Mouse (Mus musculus) small intestine, adult 2 months (tissue): Measurements from ENCODE around the gene Il34. TPM values are rescaled to one million over a fixed set of nuclear protein-coding genes. Genes with fewer than 3 reads are reported as not detected.

Experiments used
- H3K27ac ChIP-seq: fragments of 200-500 bp; 2 replicates; pipeline ENCODE4 v1.5.1; 2012; ENCODE audit warnings: low read depth, low read length, control low read depth, inconsistent platforms; ENCODE audit not compliant: insufficient read depth
- H3K27me3 ChIP-seq: fragments of 200-500 bp; 2 replicates; pipeline ENCODE4 v1.6.1; 2012; ENCODE audit warnings: mild to moderate bottlenecking, moderate library complexity, low read length, inconsistent platforms; ENCODE audit not compliant: control insufficient read depth, insufficient read depth
- H3K36me3 ChIP-seq: fragments of 200-500 bp; 2 replicates; pipeline ENCODE4 v1.6.1; 2012; ENCODE audit warnings: mild to moderate bottlenecking, low read length, control low read depth, inconsistent platforms; ENCODE audit not compliant: control insufficient read depth, insufficient read depth
- H3K4me1 ChIP-seq: fragments of 200-500 bp; 2 replicates; pipeline ENCODE4 v1.6.1; 2012; ENCODE audit warnings: low read length, inconsistent platforms, mixed read lengths; ENCODE audit not compliant: control insufficient read depth, insufficient read depth, insufficient read length
- H3K4me3 ChIP-seq: fragments of 200-500 bp; 2 replicates; pipeline ENCODE4 v1.5.1; 2012; ENCODE audit warnings: low read depth, mild to moderate bottlenecking, control low read depth, inconsistent platforms, low read length, moderate library complexity
- CTCF ChIP-seq: fragments of 200-500 bp; IDR thresholded peaks from 2 replicates; pipeline ENCODE4 v1.5.1; 2012; ENCODE audit warnings: low read depth, mild to moderate bottlenecking, control low read depth, inconsistent platforms, low read length, moderate library complexity, mixed read lengths; ENCODE audit not compliant: insufficient replicate concordance, insufficient read length; ENCODE audit errors: extremely low read depth
- POLR2A ChIP-seq: fragments of 200-500 bp; IDR thresholded peaks from 2 replicates; pipeline ENCODE4 v1.6.1; 2012; ENCODE audit warnings: low read depth, mild to moderate bottlenecking, control low read depth, inconsistent platforms, low read length, moderate library complexity
- WGBS: fragments of 180-500 bp; shearing (Covaris S2); methylation state at CpG from one replicate; pipeline ENCODE4 v1.1.7; 2018; 5-methylcytosine and 5-hydroxymethylcytosine counted together
- polyA plus RNA-seq: library from polyadenylated mRNA; depleted of rRNA; stranded (reverse); fragments of >200 nt; gene quantifications from 2 replicates; pipeline ENCODE4 v1.2.3, GENCODE M21; 2012

Il34 gene
- polyA plus RNA-seq, 1 experiment, result 16.7 TPM

GRCm38 (mm10) chr8:110718209-110718968 is 87.3 kb downstream of the Il34 start:
- WGBS, result 59% methylated on average over 8 of the region's 8 CpGs
- Histone ChIP-seq H3K4me1 (peaks cover 8% of the 10 kb centered on the region; the same call in 1 of the 2 replicates), H3K27me3 (0 out of 2 replicates have a peak, but pooled peaks cover 3% of the 10 kb centered on the region), H3K4me3 (no peak overlapping the region), H3K36me3 (peaks cover 5% of the 10 kb centered on the region), H3K27ac (no peak overlapping the region)
- TF ChIP-seq POLR2A, result no peak
- no peak for TF ChIP-seq CTCF

- Histone ChIP-seq H3K36me3 (peaks cover 6% of the 10 kb centered on the region), H3K27me3 (0 out of 2 replicates have a peak, but pooled peaks cover 3% of the 10 kb centered on the region), H3K27ac (peak overlapping the region; percentile 72; the same call in 1 of the 2 replicates), H3K4me1 (peaks cover 11% of the 10 kb centered on the region; the same call in 1 of the 2 replicates), H3K4me3 (no peak overlapping the region)
- no peak for TF ChIP-seq POLR2A
- TF ChIP-seq CTCF, result no peak
- 60% methylated on average over 7 of the region's 7 CpGs for whole genome bisulfite sequencing
Observed at GRCm38 (mm10) chr8:110717131-110717530, 88.6 kb downstream of the Il34 start.

GRCm38 (mm10) chr8:110716075-110716474 is 89.6 kb downstream of the Il34 start:
- H3K27ac ChIP-seq, result peak overlapping the region; percentile 72
- peaks cover 12% of the 10 kb centered on the region; the same call in 1 of the 2 replicates for H3K4me1 ChIP-seq
- WGBS, result 77% methylated on average over 4 of the region's 4 CpGs

GRCm38 (mm10) chr8:110714827-110715519 is 90.8 kb downstream of the Il34 start:
- TF ChIP-seq CTCF, result no peak
- no peak for TF ChIP-seq POLR2A
- 88% methylated on average over 15 of the region's 15 CpGs for WGBS
- Histone ChIP-seq H3K4me3 (no peak overlapping the region), H3K27me3 (no peaks in the 10 kb centered on the region), H3K4me1 (peaks cover 12% of the 10 kb centered on the region; the same call in 1 of the 2 replicates), H3K27ac (peak overlapping the region; percentile 45), H3K36me3 (peaks cover 19% of the 10 kb centered on the region)

More at GRCm38 (mm10) chr8:110716075-110716474, 89.6 kb downstream of the Il34 start:
- Histone ChIP-seq H3K27me3 (no peaks in the 10 kb centered on the region), H3K4me3 (no peak overlapping the region), H3K36me3 (peaks cover 12% of the 10 kb centered on the region)
- TF ChIP-seq POLR2A, result no peak
- TF ChIP-seq CTCF, result no peak

GRCm38 (mm10) chr8:110713073-110713472 is 92.7 kb downstream of the Il34 start:
- H3K27ac ChIP-seq, result peak overlapping the region; percentile 7; the same call in 1 of the 2 replicates
- H3K36me3 ChIP-seq, result peaks cover 19% of the 10 kb centered on the region
- peaks cover 6% of the 10 kb centered on the region; the same call in 1 of the 2 replicates for H3K4me1 ChIP-seq
- no peaks in the 10 kb centered on the region for H3K27me3 ChIP-seq
- H3K4me3 ChIP-seq, result no peak overlapping the region
- TF ChIP-seq POLR2A, result no peak
- WGBS, result 85% methylated on average over 7 of the region's 7 CpGs

GRCm38 (mm10) chr8:110711271-110711934 is 94.3 kb downstream of the Il34 start:
- Histone ChIP-seq H3K27me3 (no peaks in the 10 kb centered on the region), H3K36me3 (peaks cover 19% of the 10 kb centered on the region), H3K27ac (no peak overlapping the region), H3K4me3 (no peak overlapping the region), H3K4me1 (peaks cover 4% of the 10 kb centered on the region; the same call in 1 of the 2 replicates)
- TF ChIP-seq POLR2A, result no peak
- TF ChIP-seq CTCF, result no peak
- 82% methylated on average over 13 of the region's 13 CpGs for WGBS
